In the genomic region with DNA sequence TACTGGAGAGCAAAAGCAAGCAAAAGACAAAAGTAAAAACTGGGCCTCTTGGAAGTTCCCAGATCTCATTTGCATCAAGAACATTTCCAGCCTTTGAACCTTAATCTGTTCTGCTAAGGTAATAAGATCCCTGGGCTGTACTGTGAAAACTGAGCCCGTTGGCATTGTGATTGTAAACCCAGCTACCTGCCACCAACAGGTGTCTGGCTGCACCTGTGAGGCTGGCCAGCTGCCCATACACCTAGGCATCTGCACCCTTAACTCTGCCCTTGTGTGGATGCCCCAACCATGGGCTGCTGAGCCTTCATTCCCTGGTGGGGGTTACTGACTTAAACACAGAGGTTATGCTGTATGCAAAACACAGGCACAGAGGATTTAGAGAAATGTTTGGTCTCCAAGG, we compare ENCODE assay signal across 13 mouse cellular contexts. TPM values are rescaled to one million over a fixed set of nuclear protein-coding genes. Genes with fewer than 3 reads are reported as not detected.
"Had no signal": no experiment of that assay in that cellular context is flagged by ENCODE, and none has a peak within 500 bp of the region (broad histone marks: within the 10 kb centered on the region; RNA-seq: fewer than 3 reads in every experiment).

No protein-coding gene starts in this region.

- H3K4me2 ChIP-seq: intestine, embryonic 15.5 days; limb, embryonic 15.5 days; midbrain, embryonic 12.5 days; neural tube, embryonic 13.5 days; stomach, embryonic 15.5 days had no signal

- H3K9me3 ChIP-seq: intestine, embryonic 15.5 days; limb, embryonic 15.5 days; stomach, embryonic 15.5 days had no signal

- H3K27me3 ChIP-seq: intestine, embryonic 15.5 days; limb, embryonic 15.5 days; midbrain, embryonic 12.5 days; neural tube, embryonic 13.5 days; stomach, embryonic 15.5 days had no signal

- H3K4me3 ChIP-seq: intestine, embryonic 15.5 days; limb, embryonic 15.5 days; midbrain, embryonic 12.5 days; neural tube, embryonic 13.5 days; stomach, embryonic 15.5 days had no signal

- H3K9ac ChIP-seq: intestine, embryonic 15.5 days; limb, embryonic 15.5 days; liver, embryonic 14.5 days; midbrain, embryonic 12.5 days; neural tube, embryonic 13.5 days; stomach, embryonic 15.5 days had no signal

- ATAC-seq: intestine, embryonic 15.5 days; midbrain, embryonic 16.5 days had no signal

- DNase-seq: layer of hippocampus, adult 9-11 months; layer of hippocampus, postnatal 36 days; retina, postnatal 1 day; right cerebral cortex, postnatal 4 days; thymus, postnatal 4 days had no signal

- H3K27ac ChIP-seq: intestine, embryonic 15.5 days; limb, embryonic 15.5 days; liver, embryonic 14.5 days; midbrain, embryonic 12.5 days; neural tube, embryonic 13.5 days; stomach, embryonic 15.5 days had no signal

- H3K4me1 ChIP-seq: intestine, embryonic 15.5 days; limb, embryonic 15.5 days; midbrain, embryonic 12.5 days; neural tube, embryonic 13.5 days; stomach, embryonic 15.5 days had no signal

- H3K36me3 ChIP-seq: intestine, embryonic 15.5 days; limb, embryonic 15.5 days; midbrain, embryonic 12.5 days; neural tube, embryonic 13.5 days; stomach, embryonic 15.5 days had no signal

RNA-seq across cellular contexts. Expression of gene Slc27a2, which starts 20.0 kb away (rescaled TPM):
- polyA plus RNA-seq: limb, embryonic 11.5 days had no signal
